Mouse (Mus musculus) spleen, adult 2 months (tissue): ENCODE data around the gene Wwox. TPM values are rescaled to one million over a fixed set of nuclear protein-coding genes. Genes with fewer than 3 reads are reported as not detected.

ENCODE experiments used
- DNase-seq, 2 experiments: peaks; one replicate each; pipeline versions ENCODE4 v3.0.0 to v3.0.0-alpha.2; 2012 to 2021; ENCODE audit warnings: low spot score in 2 of 2, low read depth in 1 of 2
- H3K27ac ChIP-seq: fragments of 200-500 bp; 2 replicates; pipeline ENCODE4 v1.5.1; 2012; ENCODE audit warnings: low read length, inconsistent platforms; ENCODE audit not compliant: insufficient read depth
- H3K27me3 ChIP-seq: fragments of 200-500 bp; 2 replicates; pipeline ENCODE4 v1.6.1; 2012; ENCODE audit warnings: mild to moderate bottlenecking, moderate library complexity, low read length, inconsistent platforms; ENCODE audit not compliant: control insufficient read depth, insufficient read depth
- H3K36me3 ChIP-seq: fragments of 200-500 bp; 2 replicates; pipeline ENCODE4 v1.6.1; 2012; ENCODE audit warnings: mild to moderate bottlenecking, low read length, inconsistent platforms; ENCODE audit not compliant: control insufficient read depth, insufficient read depth
- H3K4me1 ChIP-seq: fragments of 200-500 bp; 2 replicates; pipeline ENCODE4 v1.6.1; 2011; ENCODE audit warnings: inconsistent platforms; ENCODE audit not compliant: control insufficient read depth, insufficient read depth, insufficient read length
- H3K4me3 ChIP-seq: fragments of 200-500 bp; 2 replicates; pipeline ENCODE4 v1.5.1; 2011; ENCODE audit warnings: mild to moderate bottlenecking, inconsistent platforms; ENCODE audit not compliant: insufficient read depth, insufficient read length; ENCODE audit errors: extremely low read depth
- CTCF ChIP-seq: fragments of 200-500 bp; IDR thresholded peaks from 2 replicates; pipeline ENCODE4 v1.5.1; 2011; ENCODE audit warnings: mild to moderate bottlenecking, inconsistent platforms; ENCODE audit not compliant: insufficient read depth, insufficient read length, insufficient replicate concordance; ENCODE audit errors: extremely low read depth
- POLR2A ChIP-seq: fragments of 200-500 bp; IDR thresholded peaks from 2 replicates; pipeline ENCODE4 v1.6.1; 2011; ENCODE audit warnings: low read depth, low read length, inconsistent platforms
- WGBS: fragments of 180-500 bp; shearing (Covaris S2); methylation state at CpG from one replicate; pipeline ENCODE4 v1.1.7; 2018; 5-methylcytosine and 5-hydroxymethylcytosine counted together
- polyA plus RNA-seq: library from polyadenylated mRNA; depleted of rRNA; stranded (reverse); fragments of >200 nt; gene quantifications from 2 replicates; pipeline ENCODE4 v1.2.3, GENCODE M21; 2012

The Wwox gene
- polyA plus RNA-seq, 1 experiment = 3.8 TPM

DNA sequence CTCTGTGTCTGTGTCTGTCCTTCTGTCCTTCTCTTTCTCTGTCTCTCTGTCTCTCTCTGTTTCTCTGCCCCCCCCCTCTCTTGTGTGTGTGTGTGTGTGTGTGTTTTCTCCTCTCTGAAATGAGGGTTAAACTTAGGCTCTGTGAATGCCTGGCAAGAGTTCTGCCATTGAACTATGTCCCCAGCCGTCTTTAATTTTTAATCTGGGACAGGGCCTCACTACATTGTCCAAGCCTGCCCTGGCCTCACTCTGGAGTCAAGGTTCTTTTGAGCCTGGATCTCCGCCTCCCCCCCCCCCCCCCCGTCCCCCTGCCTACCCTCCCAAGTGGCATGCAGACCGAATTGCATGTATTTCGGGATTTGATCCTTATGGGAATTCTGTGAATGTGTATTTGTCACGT is 124.6 kb downstream of the Wwox start:
- Histone ChIP-seq H3K27me3 (no peaks in the 10 kb centered on the region), H3K36me3 (no peaks in the 10 kb centered on the region), H3K27ac (no peak overlapping the region), H3K4me1 (no peaks in the 10 kb centered on the region), H3K4me3 (no peak overlapping the region)
- TF ChIP-seq POLR2A = no peak
- no peak for TF ChIP-seq CTCF
- 90% methylated on average over 6 of the region's 6 CpGs for WGBS
- DNase-seq = no peak

DNA sequence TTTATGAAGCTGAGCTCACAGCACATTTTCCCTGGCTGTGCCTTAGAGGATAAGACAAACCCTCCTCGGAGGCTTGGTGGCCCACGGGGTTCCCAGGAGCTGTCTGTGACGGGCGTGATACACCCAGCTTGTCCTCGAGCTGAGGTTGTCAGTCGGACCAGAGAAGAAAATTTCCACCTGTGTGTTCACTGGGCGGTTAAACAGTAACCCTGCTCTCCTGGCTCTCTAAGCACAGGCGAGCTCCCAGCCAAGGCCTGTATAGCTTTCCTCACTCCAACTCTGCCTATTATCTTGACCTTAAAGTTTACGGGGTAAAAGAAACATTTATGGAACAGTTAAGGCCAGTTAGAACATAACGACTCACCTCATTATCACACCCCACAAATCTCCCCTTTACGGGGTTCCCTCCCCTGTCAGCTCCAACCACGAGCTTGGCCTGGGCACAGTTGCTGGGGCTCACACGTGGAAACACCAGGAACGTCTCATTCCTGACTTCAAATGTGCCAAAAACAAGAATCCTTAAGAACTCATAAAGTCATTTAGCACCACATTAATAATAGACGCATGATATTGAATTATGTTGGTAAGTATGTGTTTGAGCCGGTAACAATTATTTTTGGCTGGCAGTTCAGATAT is 129.2 kb downstream of the Wwox start:
- Histone ChIP-seq H3K27ac (no peak overlapping the region), H3K4me3 (no peak overlapping the region), H3K27me3 (no peaks in the 10 kb centered on the region), H3K36me3 (no peaks in the 10 kb centered on the region), H3K4me1 (no peaks in the 10 kb centered on the region)
- DNase-seq = no peak
- no peak for TF ChIP-seq CTCF
- TF ChIP-seq POLR2A = no peak
- 84% methylated on average over 16 of the region's 16 CpGs for WGBS

DNA sequence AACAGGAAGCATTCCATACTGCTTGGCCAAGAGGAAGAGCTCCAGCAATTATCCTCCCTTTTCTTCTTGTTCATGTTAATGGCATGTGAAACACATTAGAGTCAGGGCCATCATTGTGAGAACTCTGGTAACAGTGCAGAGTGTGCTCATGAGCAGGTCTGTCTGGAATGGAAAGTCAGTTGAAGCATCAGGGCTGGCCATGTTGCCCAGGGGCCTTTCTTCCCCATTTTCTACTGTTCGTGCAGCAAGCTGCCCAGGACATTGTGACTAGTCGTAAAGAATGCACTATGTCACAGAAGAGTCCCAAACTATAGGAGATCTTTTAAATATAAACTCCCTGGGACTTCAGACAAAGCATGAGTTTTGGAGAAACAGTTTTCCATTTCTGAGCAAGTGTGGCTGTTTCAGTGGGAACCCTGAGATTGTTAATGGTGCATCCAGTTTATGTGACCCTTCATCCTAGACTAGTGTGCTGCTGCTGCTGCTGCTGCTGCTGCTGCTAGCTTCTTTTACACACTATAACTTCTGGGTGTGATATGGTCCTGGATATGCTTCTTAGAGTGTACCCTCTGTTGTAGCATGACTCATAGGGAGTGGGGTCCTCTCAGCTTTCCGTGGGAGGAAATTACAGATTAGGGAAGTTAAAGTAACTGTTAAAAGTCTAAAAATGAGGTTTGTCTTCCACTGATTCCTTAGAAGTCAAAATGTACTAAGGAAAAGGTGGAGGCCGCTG is 133.7 kb downstream of the Wwox start:
- no peak for DNase-seq
- 64% methylated on average over 4 of the region's 4 CpGs for WGBS
- Histone ChIP-seq H3K4me1 (no peaks in the 10 kb centered on the region), H3K4me3 (no peak overlapping the region), H3K27me3 (no peaks in the 10 kb centered on the region), H3K27ac (no peak overlapping the region), H3K36me3 (no peaks in the 10 kb centered on the region)
- TF ChIP-seq POLR2A = no peak
- TF ChIP-seq CTCF = no peak

DNA sequence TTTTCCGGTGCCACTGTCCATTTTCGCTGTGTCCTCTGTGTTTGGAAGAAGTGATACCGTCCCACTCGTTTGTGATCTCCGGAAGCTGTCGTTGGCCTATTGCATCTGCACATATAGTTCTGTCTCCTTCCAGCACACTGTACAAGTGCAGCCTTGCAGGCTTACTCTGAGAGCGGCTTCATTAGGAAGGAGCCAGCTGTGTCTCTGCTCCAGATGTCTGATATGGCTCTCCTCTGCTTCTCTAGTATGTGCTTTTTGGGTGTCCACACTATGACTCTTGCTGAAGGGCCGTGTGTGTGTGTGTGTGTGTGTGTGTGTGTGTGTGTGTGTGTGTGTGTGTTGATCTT is 134.3 kb downstream of the Wwox start:
- H3K27ac ChIP-seq = no peak overlapping the region
- H3K36me3 ChIP-seq = no peaks in the 10 kb centered on the region
- H3K4me3 ChIP-seq = no peak overlapping the region
- TF ChIP-seq CTCF (no peak), POLR2A (no peak)
- no peak for DNase-seq
- no peaks in the 10 kb centered on the region for H3K4me1 ChIP-seq
- no peaks in the 10 kb centered on the region for H3K27me3 ChIP-seq
- 92% methylated on average over 8 of the region's 8 CpGs for WGBS

DNA sequence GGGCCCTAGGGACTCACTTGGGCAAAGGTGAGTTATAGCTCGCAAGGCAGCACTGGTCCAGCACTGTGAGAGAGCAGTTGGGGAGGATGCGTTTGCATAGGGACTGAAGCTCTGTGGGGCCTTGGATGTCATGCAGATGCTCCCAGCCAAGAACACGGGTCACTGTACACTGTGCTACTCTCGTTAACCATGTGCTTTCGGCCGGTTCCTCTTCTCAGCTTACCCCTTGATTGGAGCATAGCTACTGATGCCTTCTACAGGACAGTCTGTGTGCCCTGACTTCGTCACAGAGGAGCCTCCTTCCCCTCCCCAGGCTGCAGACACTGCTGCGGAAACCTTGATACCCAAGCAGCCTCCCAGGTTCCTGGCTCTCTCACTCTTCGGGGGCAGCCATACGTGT is 139.8 kb downstream of the Wwox start:
- H3K4me3 ChIP-seq = no peak overlapping the region
- no peak overlapping the region for H3K27ac ChIP-seq
- TF ChIP-seq CTCF (no peak), POLR2A (no peak)
- no peaks in the 10 kb centered on the region for H3K36me3 ChIP-seq
- WGBS = 90% methylated on average over 10 of the region's 10 CpGs
- no peaks in the 10 kb centered on the region for H3K27me3 ChIP-seq
- no peak for DNase-seq
- H3K4me1 ChIP-seq = no peaks in the 10 kb centered on the region

DNA sequence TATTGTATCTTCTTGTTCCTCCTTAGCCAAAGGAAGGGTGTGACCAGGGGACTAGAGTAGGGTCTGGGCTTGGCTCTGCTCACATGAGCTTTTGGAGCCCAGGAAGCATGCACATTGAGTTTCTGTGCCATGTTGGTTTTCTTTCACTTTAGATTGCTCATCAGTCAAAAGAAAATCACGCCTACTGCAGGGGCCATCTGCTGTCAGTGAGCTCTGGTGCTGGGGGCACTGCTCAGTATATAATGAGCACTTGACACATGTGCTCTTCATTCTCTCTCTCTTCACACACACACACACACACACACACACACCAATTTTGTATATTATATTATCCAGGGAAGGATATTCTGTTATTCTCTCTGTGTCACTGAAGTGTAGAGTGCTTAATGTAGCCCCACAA is 141.2 kb downstream of the Wwox start:
- no peak overlapping the region for H3K4me3 ChIP-seq
- DNase-seq = no peak
- no peaks in the 10 kb centered on the region for H3K4me1 ChIP-seq
- H3K27ac ChIP-seq = no peak overlapping the region
- 80% methylated on average over 1 of the region's 1 CpGs for WGBS
- no peak for TF ChIP-seq CTCF
- no peaks in the 10 kb centered on the region for H3K36me3 ChIP-seq
- H3K27me3 ChIP-seq = no peaks in the 10 kb centered on the region

DNA sequence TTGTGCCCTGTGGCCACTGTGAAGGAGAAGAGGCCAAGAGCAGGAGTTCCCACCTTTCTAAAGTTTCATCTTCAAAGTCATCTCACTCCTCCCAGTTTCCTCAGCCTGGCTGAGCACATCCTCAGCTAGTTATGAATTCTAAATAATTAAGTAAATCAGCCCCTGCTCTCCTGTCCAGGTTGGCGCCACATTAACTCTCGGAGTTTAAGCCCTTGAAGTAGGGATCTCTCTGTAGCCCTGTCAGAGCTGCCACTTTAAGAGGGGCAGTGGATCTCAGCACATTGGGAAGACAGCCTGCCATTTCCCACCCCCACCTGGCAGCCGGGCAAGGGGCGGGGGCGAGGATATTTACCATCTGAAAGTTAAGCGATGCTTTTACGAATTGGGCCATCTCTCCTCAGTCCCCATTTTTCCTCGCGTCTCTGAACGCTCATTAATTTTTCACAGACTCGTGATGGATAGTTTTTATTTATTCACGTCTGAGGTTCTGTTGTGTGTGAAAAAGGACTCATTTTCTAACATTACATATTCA is 150.9 kb downstream of the Wwox start:
- no peaks in the 10 kb centered on the region for H3K27me3 ChIP-seq
- 95% methylated on average over 12 of the region's 12 CpGs for WGBS
- TF ChIP-seq POLR2A (no peak), CTCF (no peak)
- no peaks in the 10 kb centered on the region for H3K36me3 ChIP-seq
- H3K4me1 ChIP-seq = no peaks in the 10 kb centered on the region
- no peak overlapping the region for H3K4me3 ChIP-seq
- no peak for DNase-seq
- no peak overlapping the region for H3K27ac ChIP-seq
